Mouse (Mus musculus) testis, adult 2 months (tissue): ENCODE data around the gene Foxp4.

Experiments used
- CTCF ChIP-seq: fragments of 200-500 bp; IDR thresholded peaks from 2 replicates; pipeline ENCODE4 v1.5.1; 2012; ENCODE audit warnings: low read depth, mild to moderate bottlenecking, inconsistent platforms, low read length, moderate library complexity; ENCODE audit not compliant: control insufficient read depth, insufficient read depth, insufficient replicate concordance
- POLR2A ChIP-seq: fragments of 200-500 bp; IDR thresholded peaks from 2 replicates; pipeline ENCODE4 v1.6.1; 2012; ENCODE audit warnings: low read depth, mild to moderate bottlenecking, inconsistent platforms, low read length, moderate library complexity; ENCODE audit not compliant: control insufficient read depth

- TF ChIP-seq CTCF (no peak), POLR2A (no peak)
Observed at GRCm38 (mm10) chr17:47901782-47902181, 22.7 kb downstream of the Foxp4 start.
